Mouse (Mus musculus): ENCODE measurements at regions not wholly inside any gene's neighbourhood (a gene's known extent, or its start where the extent isn't known, plus 50 kb on each side); places are given as distances from the start of the nearest gene placed in this dataset.

GRCm38 (mm10) chr1:45100966-45101365 lies 210.4 kb upstream of the Col3a1 start:
- TF ChIP-seq CTCF (IDR thresholded peaks at IDR 0.05; ENCODE audit: control insufficient read depth, insufficient read depth, insufficient read length) (no peak), MYOG (IDR thresholded peaks at IDR 0.05; ENCODE audit: control insufficient read depth, extremely low read depth, insufficient read length) (no peak), USF1 (IDR thresholded peaks at IDR 0.05; ENCODE audit: low read depth) (no peak), MAX (IDR thresholded peaks at IDR 0.05) (no peak), CEBPB (IDR thresholded peaks at IDR 0.05; ENCODE audit: low read depth) (no peak), FOSL1 (IDR thresholded peaks at IDR 0.05; ENCODE audit: insufficient read depth, low read length, poor library complexity, severe bottlenecking) (no peak)

All from C2C12 (cell line).